Mouse (Mus musculus): ENCODE results near the gene Gm21616. TPM values are rescaled to one million over a fixed set of nuclear protein-coding genes. Genes with fewer than 3 reads are reported as not detected.
"Not testable (repeated sequence)": the region's sequence is repeated elsewhere in the genome, so short reads cannot be mapped to it uniquely, and the experiment has no call there.

Gm21616 gene
- polyA plus RNA-seq (2015; fragmentation: Nextera tagmentation; extraction: Ambion mirVana), result not detected in 2 replicates

- WGBS (ENCODE audit: insufficient replicate concordance), result no CpG with 5 or more reads among the region's 4 CpGs
- DNase-seq; H3K4me1 ChIP-seq (replicated peaks); H3K36me3 ChIP-seq; H3K9me3 ChIP-seq (replicated peaks); H3K9ac ChIP-seq; H3K4me3 ChIP-seq (replicated peaks); H3K27me3 ChIP-seq; H3K27ac ChIP-seq; H3K4me2 ChIP-seq; ATAC-seq (ENCODE audit: low read depth): not testable (repeated sequence)
Measured at GRCm38 (mm10) chrX:125435242-125435641, at the start of gene Gm21616. Gene Gm21616 (plus strand): TSS chrX:125435542.
